Mouse (Mus musculus) frontal cortex, postnatal 25 days (tissue): ENCODE measurements around the gene Prr5l.

Experiments used
- DNase-seq, 2 experiments: peaks; one replicate each; pipeline ENCODE4 v3.0.0; 2022; ENCODE audit warnings: low spot score in 2 of 2

Gene Prr5l

DNA sequence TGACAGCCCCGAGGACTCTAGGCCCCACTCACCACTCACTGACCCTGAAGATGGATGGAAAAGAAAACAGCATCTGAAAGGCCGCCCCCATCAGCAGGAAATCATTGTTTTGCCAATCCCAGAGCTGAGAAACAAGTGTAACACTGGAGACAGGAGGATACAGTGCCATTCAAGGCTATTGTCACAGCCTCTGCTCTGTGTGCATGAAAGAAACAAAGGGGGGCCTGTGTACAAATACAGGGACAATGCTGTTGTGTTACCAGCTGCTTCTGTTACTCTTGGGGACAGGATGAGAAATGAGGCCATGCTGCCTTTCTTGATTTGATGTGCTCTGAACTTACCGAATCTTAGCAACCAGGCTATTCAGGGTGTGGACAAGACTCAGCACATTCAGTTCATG lies at the start of gene Prr5l:
Gene Prr5l (minus strand): TSS at position 30 of the 400 bp plus-strand sequence.
- no peak for DNase-seq

GRCm38 (mm10) chr2:101932169-101932936 lies 49.5 kb upstream of the Prr5l start:
- DNase-seq = no peak

GRCm38 (mm10) chr2:101925591-101926188 lies 42.9 kb upstream of the Prr5l start:
- DNase-seq = no peak

DNA sequence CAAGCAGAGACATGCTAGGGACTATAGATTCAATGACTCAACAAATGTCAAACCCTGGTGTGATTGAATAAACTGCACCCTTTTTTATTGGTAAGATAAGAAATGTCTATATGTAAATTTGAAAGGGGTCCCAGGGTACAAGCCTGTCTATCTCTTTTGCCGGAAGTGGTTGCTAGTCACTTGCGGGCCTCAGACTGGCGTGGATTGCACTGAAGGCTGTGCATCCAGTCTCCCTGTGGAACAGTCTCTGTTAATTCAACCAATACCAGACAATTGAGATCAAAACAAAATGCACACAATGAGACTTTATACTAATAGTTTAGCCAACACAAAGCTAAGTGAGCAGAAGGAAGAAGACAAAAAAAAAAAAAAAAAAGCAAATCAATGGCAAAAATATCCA lies 42.4 kb upstream of the Prr5l start:
- no peak for DNase-seq

DNA sequence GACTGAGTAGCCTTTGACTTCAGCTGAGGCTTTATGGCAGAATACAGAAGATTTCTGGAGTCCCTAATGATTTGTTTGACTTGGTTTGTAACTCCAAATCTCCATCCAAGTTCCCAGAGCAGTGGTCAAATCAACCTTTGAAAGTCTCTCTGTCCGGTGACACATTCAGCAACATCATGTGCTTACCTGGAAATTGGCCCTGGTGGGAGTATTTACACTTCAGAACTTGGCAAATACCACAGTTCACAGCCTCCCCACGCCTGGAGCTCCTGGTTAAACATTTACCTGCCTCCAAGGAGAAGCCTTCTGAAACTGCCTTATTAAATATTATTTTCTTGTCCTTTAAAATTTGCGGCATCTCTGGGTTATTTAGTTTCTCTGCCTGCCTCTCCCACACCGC lies 40.4 kb upstream of the Prr5l start:
- DNase-seq = no peak

DNA sequence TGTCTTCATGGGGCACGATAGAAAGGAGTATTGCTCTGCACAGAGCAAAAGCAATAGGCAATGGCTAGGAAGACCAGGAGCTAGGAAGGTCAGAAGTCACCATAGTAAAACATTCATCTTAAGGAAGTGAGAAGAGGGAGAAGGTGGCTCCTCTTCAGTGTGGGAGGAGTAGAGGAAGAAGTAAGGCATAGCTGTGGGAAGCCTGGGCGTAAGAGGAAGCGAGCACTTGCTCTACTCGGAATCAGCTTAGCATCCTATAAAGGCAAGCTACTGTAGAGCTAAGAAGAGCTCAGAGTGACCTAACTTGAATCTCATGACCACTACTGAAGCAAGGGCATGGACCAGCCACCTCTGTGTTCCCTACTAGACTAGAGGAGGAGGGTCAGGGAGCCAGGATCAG lies 39.5 kb upstream of the Prr5l start:
- DNase-seq = no peak

DNA sequence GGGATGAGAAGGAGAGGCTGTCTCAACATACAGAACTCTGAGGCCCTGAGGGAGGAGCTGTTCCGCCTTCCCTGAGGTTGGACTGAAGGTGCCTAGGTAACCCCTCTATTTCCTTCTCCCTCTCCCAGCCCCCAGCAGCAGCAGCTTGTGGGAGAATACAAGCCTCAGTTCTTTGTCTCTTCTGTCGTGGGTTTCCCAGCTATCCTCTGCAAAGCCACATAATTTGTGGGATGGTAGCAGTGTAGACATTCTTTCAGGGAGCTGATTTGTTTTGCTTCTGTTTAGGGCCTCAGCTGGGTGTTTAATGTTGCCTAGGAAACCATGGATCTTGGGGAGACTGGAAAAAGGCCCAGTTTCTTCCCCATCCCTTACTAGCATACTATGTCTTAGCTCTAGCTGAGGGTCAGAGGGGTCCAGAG lies 37.3 kb upstream of the Prr5l start:
- DNase-seq = no peak

GRCm38 (mm10) chr2:101918518-101918917 lies 35.7 kb upstream of the Prr5l start:
- no peak for DNase-seq

GRCm38 (mm10) chr2:101909326-101910080 lies 26.7 kb upstream of the Prr5l start:
- no peak for DNase-seq

DNA sequence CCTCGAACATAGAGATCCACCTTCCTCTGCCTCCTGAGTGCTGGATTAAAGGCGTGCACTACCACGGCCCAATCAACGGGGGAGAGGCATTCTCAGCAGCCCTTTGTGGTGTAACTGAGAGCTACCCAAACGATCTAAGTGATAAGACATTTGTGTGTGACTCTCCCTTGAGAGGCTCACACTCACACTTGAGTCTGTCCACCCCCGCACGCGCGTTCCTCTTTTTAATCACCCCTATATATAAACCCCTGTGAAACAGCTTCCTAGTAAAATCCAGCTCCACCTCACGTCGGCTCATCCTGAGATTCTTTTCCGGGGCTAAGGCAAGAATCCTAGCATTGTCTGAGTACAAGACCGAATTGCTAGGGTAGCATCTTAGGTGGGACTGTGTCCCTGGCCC lies 25.9 kb upstream of the Prr5l start:
- DNase-seq = no peak

DNA sequence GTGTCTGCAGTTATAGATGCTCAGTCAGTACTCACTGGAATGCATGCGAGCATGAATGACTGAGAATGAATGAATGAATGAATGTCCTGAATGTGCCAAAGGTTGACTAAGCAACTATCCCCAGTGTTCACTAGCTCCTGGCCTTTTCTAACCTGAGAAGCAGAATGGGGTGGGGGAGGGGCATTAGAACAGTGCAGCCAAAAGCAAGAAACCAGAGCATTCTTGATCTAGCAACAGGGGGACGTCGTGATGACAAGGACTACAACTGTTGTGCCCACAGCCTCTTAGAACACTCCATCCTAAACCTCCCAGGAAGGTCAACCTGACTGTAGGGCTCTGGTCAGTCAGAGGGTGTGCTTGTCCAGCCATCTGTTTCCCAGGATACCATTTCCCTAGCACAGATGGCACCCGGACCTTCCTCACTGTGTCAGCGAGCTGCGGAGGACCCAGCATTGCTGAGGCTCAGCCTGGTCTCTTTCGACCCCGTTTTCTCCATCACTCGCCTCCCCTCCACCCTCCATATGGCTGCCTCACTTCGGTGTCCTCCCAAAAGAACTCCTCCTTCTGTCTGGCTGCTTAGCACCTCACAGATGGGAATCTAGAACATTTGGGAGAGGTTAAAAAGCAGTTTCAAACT lies 24.7 kb upstream of the Prr5l start:
- DNase-seq = no peak

GRCm38 (mm10) chr2:101906379-101906690 lies 23.5 kb upstream of the Prr5l start:
- no peak for DNase-seq

DNA sequence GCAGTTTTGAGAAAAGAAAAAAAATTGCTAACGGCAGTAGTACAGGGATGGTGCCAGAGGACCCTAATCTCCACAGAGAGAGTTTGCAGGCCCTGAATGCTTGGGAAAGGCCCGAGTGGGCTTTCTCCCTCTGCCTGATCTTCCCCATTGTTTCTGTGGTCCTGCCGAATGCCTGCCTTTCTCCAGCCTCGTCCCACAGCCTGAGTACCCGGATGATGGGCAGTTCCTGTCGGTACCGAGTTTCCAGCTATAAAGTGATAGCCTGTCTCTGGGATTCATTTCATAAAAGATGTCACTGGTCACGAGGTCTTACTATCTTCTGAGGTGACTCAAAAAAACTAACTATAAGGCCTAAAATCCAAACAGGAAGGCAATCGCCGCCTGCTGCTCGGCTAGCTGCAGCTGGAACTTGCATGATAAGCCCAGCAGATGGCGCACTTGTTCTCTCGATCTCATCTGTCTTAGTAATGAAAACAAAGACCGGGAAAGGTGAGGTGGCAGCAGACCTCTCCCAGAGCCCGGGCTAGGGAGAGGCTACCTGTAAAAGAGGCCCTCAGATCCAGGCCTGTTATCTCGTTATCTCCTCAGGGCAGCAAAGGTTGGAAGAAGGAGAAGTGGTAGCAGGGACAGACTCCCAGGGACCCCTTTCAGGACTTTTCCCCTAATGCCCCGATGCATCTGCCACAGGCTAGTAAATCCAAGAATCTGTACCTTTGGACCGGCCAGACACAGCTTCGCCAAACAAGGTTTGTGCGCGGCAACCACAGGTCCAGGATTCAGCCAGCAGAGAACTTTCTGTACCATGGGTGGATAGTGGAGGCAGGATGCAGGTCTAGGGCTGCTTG lies 22.9 kb upstream of the Prr5l start:
- DNase-seq = peak; percentile 76 to 78

- DNase-seq = no peak
Observed at GRCm38 (mm10) chr2:101902196-101902595, 19.4 kb upstream of the Prr5l start.

GRCm38 (mm10) chr2:101896425-101897204 lies 13.8 kb upstream of the Prr5l start:
- no peak for DNase-seq

- no peak for DNase-seq
Observed at GRCm38 (mm10) chr2:101894126-101894525, 11.3 kb upstream of the Prr5l start.

DNA sequence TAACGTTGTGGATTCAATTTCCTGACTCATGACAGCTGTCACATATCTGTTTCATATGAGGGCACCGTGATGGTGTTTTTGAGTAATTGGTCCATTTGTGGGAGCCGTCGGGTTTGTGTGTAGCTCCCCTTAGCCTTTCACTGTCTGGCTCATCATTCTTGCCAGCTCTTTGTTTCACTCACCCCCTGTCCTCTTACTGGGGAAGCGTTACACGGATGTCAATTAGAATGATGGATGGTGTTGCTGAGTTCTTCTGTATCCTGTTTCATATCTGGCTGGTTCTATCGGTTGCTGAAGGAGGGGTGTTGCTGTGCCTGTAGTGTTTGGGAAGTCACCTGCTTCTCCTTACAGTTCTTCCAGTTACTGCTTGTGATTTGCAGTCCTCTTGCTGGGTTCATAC lies 8.3 kb upstream of the Prr5l start:
- no peak for DNase-seq

- DNase-seq = no peak
Observed at GRCm38 (mm10) chr2:101888886-101889285, 6.1 kb upstream of the Prr5l start.

- peak; percentile 89 to 91 for DNase-seq
Observed at GRCm38 (mm10) chr2:101885768-101886438, 3.1 kb upstream of the Prr5l start, which contains the start of gene Commd9. Gene Commd9 (plus strand): TSS chr2:101886247.

DNA sequence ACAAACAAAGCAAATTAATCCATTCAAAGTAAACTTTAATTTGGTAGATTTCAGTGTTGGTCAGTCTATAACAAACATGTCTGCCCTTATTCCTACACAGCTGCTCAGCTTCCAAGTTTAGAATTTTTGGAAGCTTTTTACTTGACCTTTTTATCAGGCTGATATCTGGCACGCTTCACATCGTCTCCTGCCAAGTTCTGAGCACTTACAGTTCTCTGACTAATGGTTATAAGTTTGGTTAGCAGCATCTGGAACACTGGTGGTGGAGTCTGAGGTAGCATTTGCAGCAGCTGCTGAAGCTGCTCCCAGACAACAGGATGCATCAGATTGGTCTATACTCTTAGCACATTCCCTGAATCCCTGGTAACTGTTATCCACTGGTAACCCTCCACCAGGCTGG lies 1.5 kb upstream of the Prr5l start:
- no peak for DNase-seq
